Mouse (Mus musculus): ENCODE results near the gene Ntm. TPM values are rescaled to one million over a fixed set of nuclear protein-coding genes. Genes with fewer than 3 reads are reported as not detected.

Gene Ntm
- total and polyA plus RNA-seq, 3 experiments = 0.15 to 0.98 (median 0.55) TPM

DNA sequence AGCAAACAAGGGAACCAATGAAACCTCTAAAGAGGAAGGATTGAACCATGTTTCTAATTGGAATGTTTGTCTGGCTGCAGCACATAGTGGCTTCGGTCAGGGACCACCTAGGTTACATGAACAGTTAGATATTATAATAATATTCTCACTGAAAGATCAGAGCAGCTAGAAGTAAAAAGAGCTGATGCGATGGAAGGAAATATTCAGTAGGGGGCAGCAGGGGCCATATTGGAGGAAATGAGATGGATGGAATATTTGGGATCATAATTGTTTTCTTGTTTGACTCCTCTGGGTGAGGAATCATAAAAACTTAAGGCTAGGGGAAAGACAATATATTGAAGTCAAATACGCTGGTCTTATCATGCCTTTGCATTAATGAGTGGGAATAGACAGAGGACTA lies 726.2 kb downstream of the Ntm start:
- no peak for DNase-seq

DNA sequence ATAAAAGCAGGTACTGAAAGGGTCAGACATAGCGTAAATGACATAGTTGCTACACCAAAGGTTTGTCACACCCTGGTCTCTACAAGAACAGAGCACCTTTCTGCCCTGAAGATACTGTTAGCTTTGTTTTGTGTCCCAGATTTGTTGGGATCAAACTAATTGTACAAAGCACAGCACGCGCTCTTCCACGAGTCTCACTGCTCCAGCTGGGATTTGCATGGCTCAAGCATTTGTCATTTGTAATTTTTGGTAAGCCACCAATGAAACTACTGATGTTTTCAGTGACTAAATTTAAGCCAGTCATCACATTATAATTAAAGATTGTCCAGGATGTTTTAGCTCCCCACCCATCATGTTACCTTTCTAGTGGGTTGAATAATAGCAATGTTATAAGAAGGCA lies 735.2 kb downstream of the Ntm start:
- no peak for DNase-seq

DNA sequence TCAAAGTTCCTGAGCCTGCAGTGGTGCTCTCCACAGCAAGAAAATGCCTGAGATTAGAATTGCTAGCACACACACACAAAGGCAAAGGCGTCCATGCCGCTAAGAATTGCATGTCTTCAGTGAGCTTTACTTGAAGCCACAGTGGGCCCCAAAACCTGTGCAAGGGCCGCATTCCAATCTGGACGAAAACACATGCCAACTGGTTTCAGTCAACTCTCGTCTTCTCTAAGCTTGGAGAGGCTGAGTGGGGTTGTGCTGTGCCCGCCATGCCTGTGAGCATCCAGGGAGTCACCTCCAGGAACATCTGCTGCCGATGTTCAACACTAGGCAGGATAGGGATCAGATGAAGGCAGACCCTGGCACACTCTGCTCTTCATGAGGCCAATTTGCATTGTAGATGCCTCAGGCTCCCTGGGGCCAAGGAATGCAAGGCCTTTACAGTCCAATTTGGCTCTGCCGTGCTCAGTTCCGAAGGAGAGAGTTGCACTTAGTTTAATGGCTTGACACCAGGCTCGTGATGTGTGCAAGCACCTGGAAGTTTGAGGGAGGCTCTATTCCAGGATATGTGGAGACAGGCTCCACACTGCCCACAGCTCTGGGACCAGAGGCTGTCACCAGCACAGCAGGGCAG lies 739.9 kb downstream of the Ntm start:
- no peak for DNase-seq

DNA sequence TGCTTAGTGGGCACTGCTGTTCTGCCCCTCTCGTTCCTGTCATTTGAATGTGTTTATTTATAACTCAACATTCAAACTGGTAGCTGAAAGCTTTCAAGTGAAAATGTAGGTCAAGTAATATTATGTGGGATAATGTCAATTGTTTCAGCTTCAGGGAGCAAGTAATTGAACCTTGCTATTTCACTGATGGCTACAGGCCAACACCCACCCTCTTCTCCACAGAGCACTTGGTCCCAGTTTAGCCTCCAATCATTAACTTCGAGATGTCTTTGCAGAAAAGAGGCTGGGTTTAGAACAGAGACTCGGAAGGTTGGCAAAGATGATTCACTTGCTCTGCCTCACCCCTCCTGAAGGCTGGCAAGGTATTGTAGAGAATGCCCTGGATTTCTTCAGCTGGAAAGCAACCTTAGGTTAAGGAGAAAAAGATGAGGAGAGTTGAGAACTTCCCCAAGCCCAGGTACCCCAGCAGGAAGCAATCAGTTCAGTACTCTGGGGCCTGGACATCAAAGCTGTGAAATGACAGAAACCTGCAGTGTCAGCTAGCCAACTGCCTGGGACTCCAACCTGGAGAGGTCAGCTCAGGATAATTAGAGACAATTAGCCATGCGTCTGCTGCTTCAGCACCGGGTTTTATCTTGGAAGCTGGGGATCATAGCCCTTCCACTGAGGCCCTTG lies 741.9 kb downstream of the Ntm start:
- no peak for DNase-seq

DNA sequence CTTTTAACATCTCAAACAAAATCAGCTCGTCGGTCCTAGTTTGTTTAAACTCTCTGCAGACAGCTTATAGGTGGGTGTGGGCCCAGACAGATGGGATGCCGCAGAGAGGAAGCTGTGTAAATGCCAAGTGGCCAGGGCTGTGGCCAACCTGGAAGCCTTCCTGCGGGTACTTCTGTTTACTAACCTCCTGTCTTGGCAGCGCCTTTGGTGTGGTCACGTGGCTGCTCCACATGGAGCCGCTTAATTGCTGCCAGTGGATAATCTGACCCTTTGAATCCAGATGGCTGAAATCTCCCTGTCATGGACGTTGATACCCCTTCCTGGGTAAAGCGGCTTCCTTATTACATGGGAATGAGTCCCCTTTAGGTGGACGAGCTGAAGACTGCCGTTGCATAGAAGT lies 742.4 kb downstream of the Ntm start:
- DNase-seq = no peak

DNA sequence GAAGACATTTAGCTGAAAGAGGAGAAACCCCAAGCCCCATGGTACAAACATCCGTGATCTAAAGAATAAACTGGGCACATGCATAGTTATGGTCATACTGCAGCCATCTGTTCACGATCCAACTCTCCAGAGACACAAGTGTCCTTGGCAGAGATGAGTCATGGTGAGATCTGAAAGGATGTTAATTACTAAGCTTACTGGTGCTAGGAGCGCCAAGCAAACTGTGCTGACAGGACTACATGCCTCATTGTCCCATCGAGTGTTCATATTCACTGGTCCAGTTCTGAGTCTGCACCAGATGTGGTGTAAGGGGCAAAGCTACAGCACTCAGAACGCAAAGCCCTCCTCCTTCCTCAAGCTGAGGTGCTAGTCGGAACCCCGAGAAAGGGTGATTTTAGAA lies 745.0 kb downstream of the Ntm start:
- DNase-seq = peak; percentile 63

DNA sequence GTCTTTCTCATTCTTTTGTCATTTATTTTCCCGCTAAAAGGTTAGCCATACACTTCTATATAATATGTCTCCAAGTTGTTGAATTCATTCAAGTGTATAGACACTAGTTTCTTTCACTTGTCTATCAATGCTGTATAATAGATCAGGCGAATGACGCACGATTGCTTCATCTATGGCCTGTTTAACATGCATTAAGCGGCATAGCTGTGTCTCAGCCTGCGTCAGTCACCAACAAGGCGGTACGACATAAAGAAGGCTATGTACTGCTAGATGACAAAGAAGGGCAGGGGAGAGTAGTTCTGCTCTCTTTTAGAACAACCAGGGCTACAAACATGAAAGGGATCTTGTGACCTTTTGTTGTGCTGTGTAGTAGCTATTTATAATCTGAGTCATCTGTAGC lies 746.4 kb downstream of the Ntm start:
- DNase-seq = peak; percentile 36

DNA sequence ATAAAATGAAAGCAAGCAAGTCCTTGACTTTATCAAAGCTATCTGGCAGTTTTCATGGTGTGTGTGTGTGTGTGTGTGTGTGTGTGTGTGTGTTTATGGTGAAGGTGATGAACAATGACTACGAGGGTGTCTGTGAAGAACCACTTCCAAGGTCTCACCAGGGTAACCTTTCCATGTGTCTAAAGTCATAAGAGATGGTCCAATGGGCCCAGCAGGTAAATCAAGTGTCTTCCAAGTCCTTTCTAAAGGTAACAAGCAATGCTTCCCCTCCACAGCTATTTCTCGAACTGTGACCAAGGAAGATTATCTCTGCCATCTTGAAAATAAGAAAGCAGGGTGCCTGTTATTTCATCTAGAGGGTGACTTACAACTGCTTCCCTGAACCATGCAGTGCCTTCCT lies 747.1 kb downstream of the Ntm start:
- no peak for DNase-seq

DNA sequence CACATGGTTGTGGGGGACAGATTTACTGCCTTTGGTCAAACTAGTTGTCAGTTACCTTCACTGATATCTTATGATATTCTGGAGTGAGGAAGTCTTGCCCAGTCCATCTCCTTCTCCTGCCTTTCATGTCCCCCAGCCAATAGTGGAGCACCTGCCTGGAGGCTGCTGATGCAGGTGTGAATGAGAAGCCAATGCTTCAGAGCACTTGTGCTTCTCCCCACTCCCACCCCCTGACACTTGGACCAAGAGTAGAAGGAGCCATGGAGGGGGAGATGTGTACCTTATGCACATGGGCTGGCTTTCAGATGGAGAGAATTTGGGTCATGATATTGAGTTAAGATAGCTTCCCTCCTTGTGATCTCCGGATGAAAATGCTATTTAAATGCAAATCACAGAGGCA lies 747.7 kb downstream of the Ntm start:
- no peak for DNase-seq

DNA sequence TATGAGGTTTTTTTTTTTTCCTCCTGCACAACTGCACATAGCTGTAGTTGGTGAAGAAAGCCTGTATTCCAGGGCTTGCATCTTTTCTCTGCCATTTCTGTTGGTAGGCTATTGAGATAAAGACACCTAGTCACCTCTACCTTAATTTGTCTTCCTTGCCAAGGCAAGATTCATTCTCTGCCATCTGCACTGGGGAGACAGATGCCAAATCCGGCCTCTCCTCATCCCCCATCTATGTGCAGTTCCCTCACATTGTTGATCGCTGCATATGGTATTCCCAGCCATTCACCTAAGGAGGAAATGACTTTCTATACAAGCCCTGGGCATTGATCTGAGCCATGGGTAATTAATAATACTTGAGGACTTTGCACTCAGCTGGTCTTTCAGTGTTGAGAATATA lies 753.7 kb downstream of the Ntm start:
- DNase-seq = no peak

DNA sequence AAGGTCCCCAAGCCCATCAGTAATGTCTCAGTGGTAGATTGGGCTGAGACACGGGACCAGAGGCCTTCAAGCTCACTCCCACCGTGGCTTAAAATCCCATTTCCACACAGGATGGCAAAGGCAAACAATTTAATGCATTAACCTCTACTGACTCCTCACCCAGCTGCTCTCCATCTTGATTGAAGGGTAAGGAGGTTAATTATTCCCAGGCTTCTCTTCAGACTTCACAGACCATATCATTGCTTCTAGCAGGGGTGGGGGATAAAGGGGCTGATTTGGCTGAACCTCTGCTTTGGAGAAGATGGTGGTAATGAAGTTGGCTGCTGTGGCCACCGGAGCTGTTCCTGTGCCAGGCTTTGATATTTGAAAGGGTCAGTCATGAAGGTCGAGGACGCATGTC lies 754.8 kb downstream of the Ntm start:
- DNase-seq = no peak

DNA sequence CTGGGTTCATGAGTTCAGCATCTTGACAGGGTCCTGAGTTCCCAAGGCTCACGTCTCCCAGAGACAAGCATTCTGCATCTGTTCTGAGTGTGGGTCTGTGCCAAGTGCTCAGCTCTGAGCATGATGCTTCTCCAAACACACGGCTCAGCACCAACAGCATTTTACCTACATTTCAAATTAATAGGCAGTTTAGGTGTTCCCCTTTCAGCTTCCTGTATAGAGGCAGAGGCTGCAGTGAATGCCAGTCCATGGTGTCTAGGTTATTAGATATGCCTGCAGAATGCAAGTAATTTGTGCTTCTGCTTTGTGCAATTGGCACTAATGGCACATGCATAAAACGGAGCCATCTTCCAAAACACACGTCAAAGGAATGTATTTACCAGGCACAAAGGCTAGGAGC lies 757.3 kb downstream of the Ntm start:
- no peak for DNase-seq

DNA sequence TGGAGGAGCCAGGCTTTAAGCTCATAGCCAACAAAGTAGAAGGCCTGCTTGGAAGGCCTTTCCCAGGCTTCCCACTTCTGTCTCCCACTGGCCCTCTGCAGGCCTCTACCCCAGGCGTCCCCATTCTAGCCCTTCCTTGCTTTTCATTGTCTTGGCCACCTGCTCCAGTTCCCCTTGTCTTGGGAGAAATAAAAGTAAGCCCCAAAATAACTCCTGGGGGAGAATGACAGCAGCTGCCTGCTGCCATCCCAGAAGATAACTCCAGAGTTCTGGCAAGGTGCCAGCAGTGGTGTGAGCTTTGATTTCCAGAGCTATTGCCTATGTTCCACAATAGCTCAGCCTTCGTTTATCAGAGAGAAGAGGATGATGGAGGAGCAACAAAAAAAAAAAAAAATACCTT lies 760.7 kb downstream of the Ntm start:
- no peak for DNase-seq

DNA sequence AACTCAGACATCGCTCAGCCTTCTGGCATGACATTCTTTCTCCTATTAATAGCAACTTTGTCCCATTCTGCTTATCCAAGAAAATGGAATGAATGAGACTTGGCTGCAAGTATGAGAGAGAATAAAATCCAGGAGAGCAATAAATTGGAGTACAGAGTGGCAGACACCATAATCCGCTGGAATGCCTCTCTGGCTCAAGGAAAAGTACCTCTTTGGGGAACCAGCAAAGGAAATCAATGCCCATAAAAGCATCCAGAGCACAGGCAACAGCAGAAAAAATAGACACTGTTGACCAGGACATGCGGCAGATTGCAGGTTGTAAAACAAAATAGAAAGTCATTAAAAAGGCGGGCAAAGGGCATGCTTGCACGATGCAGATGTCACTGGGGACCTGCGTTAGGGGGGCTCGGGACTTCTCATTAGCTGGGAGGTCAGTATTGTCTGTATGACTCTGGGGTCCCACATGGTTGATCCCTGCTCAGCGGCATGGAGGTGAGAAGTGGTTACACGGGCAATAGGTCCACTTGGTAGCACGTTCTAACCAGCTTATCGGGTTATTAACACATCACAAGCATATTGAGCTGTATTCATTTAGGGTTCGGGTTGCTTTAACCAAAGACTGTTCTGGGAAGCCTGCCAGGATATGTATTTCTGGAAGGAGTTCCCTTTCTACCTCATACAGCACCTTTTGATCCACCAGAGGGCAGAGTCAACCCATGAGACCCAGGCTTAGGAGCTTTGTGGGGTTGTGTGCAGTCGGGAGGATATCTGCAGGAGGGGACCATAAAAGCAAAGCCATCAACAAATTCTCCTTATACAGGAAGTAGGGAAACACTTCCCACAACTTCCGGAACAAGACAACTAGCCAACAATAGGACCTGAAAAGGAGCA lies 761.5 kb downstream of the Ntm start:
- peak; percentile 59 for DNase-seq

DNA sequence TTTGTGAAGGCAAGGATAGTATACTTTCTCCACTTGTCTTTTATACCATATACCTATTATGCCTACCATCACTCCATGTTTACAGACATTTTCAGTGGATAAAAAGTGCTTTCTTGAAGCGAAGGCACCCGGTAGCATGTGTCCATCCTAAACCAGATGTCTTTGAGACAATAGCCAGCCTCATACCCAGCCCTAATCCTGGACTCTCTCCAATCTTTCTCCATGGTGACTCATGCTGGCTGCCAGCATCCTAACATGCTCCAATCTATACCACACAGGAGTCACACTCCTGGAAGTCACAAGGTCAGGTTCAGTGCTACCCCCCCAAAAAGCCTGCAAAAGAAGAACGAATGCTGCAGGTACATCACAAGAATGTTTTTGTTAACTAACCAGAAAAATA lies 765.9 kb downstream of the Ntm start:
- DNase-seq = no peak

DNA sequence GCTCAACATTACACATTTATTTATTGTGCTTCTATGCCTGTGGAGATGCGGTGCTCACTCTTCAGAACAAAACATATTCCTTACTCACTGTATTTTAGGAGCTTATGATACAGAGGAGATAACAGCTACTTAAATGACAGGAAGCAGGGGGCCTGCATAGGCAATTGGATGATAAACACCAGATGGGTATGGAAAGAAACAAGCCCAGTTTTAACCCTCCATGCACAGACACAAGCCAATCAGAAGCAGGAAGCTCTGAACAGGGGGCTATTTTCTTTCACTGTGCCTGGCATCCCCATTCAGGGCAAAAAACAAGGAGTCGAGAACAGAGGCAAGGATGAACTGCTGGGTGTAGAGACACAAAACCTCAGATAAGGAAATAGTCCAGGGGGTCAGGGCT lies 768.7 kb downstream of the Ntm start:
- DNase-seq = no peak

DNA sequence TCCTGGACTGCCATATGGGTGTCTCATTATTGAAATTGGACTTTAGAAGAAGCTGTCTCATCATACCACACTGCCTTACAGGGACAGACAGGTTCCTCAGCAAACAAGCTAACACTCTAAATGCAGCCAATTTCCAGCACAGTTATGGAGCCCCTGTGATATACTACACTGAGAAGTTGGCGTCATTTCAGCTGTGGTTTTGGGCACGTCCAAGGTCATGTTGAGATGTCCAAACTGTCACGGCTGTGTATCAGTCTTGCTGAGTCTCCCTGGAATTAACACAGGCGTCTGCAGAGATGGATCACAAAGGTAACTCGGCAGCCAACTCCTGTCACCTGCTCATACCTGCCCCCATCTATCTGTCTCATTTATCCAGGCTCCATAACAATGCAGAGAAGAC lies 779.9 kb downstream of the Ntm start:
- DNase-seq = peak; percentile 7

DNA sequence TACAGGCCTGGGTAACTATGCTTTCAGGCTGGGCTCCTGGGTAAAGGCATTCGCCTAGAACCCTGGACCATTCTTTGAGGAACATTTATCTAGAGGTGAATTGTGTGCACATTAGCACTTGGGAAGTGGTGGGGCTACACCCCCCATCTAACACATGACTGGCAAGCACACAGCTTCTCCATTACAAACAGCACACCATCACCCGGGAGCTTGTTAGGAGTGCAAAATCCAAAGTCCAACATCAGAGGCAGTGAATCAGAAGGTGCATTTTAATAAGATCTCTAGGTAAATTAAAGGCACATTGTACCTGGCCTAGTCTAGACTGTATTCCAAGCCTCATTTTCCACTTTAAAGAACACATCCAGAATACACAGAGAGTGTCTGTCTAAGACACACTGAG lies 781.3 kb downstream of the Ntm start:
- no peak for DNase-seq

DNA sequence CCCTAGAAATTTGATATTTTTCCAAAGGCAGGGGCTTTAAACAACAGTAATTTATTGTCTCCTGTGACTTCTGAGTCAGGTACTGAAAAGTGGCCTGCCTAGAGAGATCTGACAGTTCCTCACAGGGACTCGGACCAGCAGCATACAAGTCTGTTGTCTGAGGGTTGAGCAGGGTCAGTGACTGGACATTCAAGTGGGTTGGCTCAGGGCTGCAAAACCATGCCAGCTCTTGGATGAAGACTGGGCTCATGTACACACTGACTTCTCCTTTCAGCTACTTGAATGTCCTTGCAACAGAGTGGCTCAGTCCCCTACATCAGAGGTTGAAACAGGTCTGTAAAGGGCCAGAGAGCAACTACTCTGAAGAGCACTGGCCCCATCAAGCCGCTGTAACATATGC lies 797.2 kb downstream of the Ntm start:
- no peak for DNase-seq

DNA sequence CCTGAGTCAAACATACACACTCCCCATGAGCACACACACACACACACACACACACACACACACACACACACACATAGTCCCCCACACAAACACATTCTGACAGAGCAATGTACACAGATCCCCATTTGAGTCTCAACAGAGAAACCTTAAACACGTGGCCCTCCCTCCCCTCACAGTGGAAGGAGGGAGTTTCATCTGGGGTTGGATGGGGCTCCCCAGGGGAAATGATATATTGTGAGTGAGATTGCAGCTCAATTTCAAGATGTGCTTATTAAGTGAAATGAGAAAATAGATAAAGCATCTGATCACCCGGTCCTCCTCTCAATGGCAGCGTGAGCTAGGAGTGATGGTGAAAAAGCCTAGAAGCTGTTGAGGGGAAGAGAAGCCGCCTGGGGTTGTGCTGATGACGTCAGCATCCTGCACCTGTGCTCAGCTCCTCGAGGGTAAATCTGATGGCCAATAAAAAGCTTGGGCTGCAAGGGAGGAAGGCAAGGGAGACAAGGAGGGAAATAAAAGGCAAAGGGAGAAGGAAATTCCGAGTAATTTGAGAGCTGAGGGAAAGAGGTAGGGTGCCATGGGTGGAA lies 801.8 kb downstream of the Ntm start:
- no peak for DNase-seq

DNA sequence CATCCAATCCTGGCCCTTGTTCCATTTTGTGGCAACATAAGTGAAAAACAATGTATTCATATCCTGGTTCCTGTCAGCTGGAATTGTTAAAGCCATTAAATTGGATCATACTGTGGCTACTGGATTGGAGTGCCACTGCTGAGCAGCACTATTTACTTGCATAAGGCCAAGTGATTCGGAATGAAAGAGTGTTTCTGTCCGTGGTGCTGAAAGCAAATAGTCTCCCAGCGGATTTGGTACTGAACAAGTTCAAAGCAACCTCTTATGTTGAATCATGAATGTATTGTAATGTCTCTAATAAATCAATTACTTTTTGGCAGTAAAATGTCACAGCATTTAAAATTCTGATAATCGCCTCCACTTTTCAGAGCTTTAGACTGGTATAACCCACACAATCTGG lies 817.0 kb downstream of the Ntm start:
- DNase-seq = peak; percentile 42

DNA sequence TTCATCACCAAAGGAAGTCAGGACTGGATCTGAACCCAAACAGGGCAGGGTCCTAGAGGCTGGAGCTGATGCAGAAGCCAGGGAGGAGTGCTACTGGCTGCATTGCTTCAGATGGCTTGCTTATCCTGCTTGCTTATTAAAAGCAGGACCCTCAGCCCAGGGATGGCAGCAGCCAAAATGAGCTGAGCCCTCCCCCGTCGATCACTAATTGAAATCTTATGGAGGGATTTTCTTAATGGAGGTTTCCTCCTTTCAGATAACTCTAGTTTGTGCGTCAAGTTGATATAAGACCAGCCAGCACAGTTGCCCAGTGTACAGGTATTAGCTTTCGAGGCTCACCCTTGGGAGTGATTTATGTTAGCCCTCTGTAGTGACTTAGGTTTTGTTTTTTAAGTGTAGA lies 826.9 kb downstream of the Ntm start:
- no peak for DNase-seq

DNA sequence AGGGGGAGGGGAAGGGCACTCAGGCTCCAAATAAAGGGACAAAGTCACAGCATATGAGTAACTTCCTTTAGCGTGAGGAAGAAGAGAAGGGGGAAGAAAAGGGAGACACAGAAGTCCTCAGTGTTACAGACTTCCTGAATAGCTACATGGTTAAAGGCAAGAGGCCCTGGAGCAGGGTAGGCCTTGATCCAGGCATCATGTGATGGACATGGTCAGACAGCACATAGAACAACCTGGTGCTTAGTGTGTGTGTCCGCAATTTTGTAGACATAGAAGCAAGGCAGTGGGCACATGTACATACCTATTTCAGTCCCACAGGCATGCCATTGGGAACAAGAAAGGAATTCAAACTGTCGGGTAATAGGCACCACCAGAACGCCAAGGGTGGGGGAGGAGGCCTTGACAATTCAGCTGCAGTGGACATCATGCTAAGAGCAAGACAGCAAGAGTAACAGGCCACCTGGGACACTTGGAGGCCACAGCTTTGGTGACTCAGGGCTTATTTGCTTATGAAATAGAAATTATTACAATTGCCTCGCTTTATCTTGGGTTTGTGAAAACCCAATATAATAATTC lies 832.1 kb downstream of the Ntm start:
- no peak for DNase-seq

Data from adrenal gland, adult 2 months (tissue).